Mouse (Mus musculus): Measurements from ENCODE around the gene Scn7a.
A peak's percentile ranks its signal among the peaks of the same experiment; 100 is the strongest.

Scn7a gene

DNA sequence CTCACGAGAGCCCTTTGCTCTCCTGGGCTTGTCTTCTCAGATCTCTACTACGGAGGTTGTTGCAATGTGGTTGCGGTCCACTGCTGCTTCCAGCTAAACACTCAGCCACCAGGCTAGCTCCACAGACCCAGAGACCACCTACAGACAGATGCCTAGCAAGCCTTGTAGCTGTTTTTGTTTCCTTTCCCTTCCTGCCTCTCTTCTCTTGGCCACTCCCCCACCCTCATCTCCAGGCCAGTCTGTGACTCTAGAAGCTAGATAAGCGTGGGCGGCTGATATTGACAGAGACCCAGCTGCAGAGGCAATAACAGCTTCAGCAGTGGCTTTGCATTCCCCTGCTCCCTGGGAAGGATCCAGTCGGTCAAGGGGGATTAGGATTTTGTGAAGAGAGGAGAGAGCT, at the start of gene Scn7a:
Gene Scn7a, minus strand, starts transcription at position 150 of the 400 bp plus-strand sequence.
- peak; percentile 48 for DNase-seq

GRCm38 (mm10) chr2:66827729-66828128, 43.0 kb upstream of the Scn7a start:
- DNase-seq, result no peak

DNA sequence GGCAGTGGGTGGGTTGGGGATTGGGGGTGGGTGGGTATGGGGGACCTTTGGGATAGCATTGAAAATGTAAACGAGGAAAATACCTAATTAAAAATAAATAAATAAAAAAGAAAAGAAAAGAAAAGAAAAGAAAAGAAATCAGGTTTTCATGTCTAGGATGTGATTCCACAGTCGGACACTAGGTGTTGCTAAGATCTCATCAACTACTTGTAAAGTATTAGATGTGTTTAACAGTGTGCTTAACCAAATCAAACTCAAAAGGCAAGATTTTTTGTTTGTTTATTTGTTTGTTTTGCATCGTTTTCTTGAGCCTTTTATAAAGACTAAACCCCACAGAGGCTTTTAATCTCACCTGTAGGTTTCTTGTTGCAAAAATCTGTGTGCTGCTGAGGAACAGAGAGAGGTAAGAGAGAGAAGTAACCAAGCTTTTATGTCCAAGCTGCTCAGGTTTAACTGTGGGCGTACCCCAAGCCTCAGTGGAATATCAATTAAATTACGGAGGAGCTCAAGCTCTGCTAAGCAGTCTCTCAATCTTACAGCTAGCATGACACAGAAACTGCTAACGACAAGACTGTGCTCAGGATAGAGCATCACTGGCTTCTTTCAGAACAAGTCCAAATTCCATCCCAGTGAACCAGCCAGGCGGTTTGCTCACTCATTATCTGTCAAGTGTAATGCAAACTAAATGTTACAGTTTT, 35.3 kb upstream of the Scn7a start:
- peak; percentile 1 for DNase-seq

GRCm38 (mm10) chr2:66799676-66800249, 15.0 kb upstream of the Scn7a start:
- DNase-seq, result peak; percentile 32

DNA sequence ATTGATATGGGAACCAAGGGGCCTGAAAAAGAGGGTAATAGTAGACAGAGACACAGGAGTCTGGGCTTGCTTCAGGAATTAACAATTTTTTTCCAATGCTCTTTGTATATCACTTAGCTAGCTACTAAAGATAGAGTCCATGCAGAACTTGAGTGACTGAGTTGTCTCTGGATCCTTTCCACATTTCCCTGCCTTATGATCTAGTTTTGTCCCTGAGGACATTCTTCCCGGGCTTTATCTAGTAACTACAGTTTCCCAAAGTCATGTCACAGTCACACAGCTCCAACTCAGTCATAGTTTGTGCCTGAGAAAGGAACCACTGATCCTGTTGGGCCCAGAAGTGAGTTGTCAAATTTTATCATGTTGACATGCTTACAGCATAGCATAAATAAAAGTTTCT, 12.8 kb upstream of the Scn7a start:
- DNase-seq, result no peak

- DNase-seq, result no peak
These were observed 6.9 kb upstream of the Scn7a start for GRCm38 (mm10) chr2:66791629-66792028.

GRCm38 (mm10) chr2:66780884-66781283, 3.8 kb downstream of the Scn7a start:
- peak; percentile 56 for DNase-seq

GRCm38 (mm10) chr2:66767980-66768379, 16.7 kb downstream of the Scn7a start:
- DNase-seq, result no peak

DNA sequence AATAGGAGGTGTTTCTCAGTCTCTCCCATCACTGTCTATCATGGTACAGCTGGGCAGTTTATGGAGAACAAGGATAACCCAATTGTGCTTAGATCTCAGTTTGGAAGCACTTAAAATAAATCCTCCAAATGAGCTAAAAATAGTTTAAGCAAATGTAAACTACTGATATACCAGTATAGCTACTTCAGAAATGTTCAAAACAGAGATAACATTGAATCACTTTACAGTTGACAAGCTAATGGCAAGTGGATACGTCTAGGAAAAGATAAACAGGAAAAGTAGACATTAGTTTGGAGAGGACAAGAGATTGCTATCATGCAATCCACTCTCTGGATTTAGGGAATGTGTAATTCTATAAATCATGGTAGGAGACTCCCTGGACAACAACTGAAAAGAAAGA, 19.5 kb downstream of the Scn7a start:
- DNase-seq, result no peak

DNA sequence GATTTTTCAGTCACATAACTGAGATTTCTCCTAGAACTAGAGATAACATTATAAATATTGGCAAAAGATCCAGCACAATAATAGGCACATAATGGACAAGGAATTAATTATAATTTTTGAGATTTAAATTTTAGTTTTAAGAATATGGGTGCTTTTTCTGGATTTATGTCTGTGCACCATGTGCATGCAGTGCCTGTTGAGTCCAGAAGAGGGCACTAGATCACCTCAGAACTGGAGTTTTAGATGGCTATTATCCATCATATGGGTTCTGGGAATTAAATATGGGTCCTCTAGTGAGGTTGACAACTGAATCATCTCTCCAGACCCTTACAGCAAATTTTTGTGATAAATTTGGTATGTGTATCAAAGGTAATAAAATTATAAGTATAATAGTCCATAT, 21.8 kb downstream of the Scn7a start:
- peak; percentile 21 for DNase-seq

DNA sequence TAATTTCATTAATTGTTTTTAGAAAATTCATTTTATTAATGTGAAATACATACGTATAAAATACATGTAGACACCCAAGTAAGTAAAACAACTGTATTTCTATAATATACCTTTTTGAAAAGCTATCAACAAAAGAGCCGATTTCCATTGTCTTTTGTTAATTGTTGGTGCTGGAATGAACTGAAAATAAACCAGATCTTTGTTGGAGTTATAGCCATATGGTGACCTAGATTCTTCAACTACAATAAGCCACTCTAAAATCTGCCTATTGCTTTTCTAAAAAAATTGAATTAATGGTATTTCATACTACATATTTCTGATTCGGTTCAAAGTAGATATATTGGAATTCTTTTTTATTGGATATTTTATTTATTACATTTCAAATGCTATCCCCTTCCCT, 56.7 kb downstream of the Scn7a start:
- DNase-seq, result no peak

GRCm38 (mm10) chr2:66727585-66727974, 57.1 kb downstream of the Scn7a start:
- DNase-seq, result no peak

GRCm38 (mm10) chr2:66726878-66727584, 57.7 kb downstream of the Scn7a start:
- DNase-seq, result no peak

DNA sequence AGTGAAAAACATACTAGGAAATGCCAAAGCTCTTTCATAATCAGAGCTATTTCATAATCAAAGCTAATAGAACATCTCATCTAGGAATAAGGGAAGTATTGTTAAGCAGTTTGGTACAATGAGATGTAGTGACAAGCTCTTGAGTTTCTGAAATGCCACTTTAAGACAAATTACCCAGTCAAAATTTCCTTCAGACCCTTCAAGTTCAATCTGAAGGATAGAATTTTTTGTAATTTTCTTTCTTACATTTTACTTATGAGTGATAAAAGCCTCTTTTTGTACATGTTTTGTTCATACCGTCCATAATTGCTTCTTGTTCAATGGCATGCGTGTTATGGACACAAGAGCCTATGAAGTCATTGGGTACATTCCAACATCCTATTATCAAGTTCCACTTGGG, 72.6 kb downstream of the Scn7a start:
- no peak for DNase-seq

GRCm38 (mm10) chr2:66692300-66692699, 92.4 kb downstream of the Scn7a start:
- DNase-seq, result no peak

DNA sequence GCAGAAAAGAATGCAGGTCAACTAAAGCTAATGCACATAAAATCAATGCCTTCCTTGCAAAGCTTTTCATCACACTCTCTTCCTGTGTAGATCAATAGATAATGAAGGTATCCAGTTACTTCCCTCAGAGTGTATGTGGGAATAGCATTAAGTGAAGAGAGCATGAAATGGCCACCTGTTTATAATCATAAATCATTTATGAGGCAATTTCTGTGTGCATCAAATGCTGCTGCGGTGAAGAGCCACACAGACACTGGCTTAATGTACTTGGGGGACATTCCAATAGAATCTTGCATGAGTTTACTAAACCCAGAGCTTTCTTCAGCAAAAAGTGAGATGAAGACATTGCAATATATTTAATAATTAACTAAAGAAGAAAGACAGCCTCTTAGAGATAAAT, 122.7 kb downstream of the Scn7a start:
- DNase-seq, result no peak

- DNase-seq, result no peak
These were observed 128.3 kb downstream of the Scn7a start for GRCm38 (mm10) chr2:66656430-66656829.

- no peak for DNase-seq
These were observed 129.3 kb downstream of the Scn7a start for GRCm38 (mm10) chr2:66655431-66655830.

GRCm38 (mm10) chr2:66644384-66644783, 140.3 kb downstream of the Scn7a start:
- no peak for DNase-seq

GRCm38 (mm10) chr2:66634580-66635359, 149.9 kb downstream of the Scn7a start, which contains the start of gene Scn9a:
Scn9a (minus strand) TSS chr2:66634962.
- no peak for DNase-seq

GRCm38 (mm10) chr2:66632728-66633127, 152.0 kb downstream of the Scn7a start:
- no peak for DNase-seq

Data from lung, postnatal 14 days (tissue).